Mouse (Mus musculus): Measurements from ENCODE around the gene Fuca1. TPM values are rescaled to one million over a fixed set of nuclear protein-coding genes. Genes with fewer than 3 reads are reported as not detected.
"Not testable (repeated sequence)": the region's sequence is repeated elsewhere in the genome, so short reads cannot be mapped to it uniquely, and the experiment has no call there.

Fuca1 gene
- total and polyA plus RNA-seq, 3 experiments: 25.3 to 34.6 (median 30.4) TPM

GRCm38 (mm10) chr4:135972556-135972906, 52.0 kb downstream of the Fuca1 start, which contains the start of gene Lypla2:
Lypla2 (minus strand) TSS chr4:135972626.
- Histone ChIP-seq H3K9ac (ENCODE audit: low read depth, low read length) (peak within 1 kb of the TSS; percentile 91), H3K36me3 (ENCODE audit: control insufficient read depth, insufficient read depth, low read length) (no peaks in the 10 kb centered on the region), H3K27ac (peak within 1 kb of the TSS; percentile 86), H3K4me3 (peak within 1 kb of the TSS; percentile 96), H3K4me1 (ENCODE audit: control insufficient read depth, insufficient read depth, low read length) (peaks cover 7% of the 10 kb centered on the region), H3K27me3 (ENCODE audit: control insufficient read depth, insufficient read depth, low read length) (no peaks in the 10 kb centered on the region), H3K79me2 (replicated peaks; ENCODE audit: control insufficient read depth, insufficient read depth, low read length) (peaks cover 2% of the 10 kb centered on the region; the same call in 1 of the 2 replicates)
- 1% methylated on average over 19 of the region's 19 CpGs for WGBS
- intact Hi-C loops (cut with DNase I): loop anchor here (10.0 kb wide), 1 partner anchor 182 kb away; no protein-coding TSS in a partner anchor
- DNase-seq: peak; percentile 92
- peak; percentile 74 for TF ChIP-seq POLR2A (IDR thresholded peaks at IDR 0.05; ENCODE audit: insufficient read depth, low read depth, low read length)
- TF ChIP-seq CTCF (IDR thresholded peaks at IDR 0.05): peak; percentile 17
- peak; percentile 76; the same call in 1 of the 2 replicates for TF ChIP-seq EP300 (IDR thresholded peaks at IDR 0.05; ENCODE audit: insufficient read depth, low read depth, low read length)

GRCm38 (mm10) chr4:135972911-135973811, 52.6 kb downstream of the Fuca1 start:
- Histone ChIP-seq H3K27ac (peak overlapping the region; percentile 86), H3K4me3 (peak overlapping the region; percentile 96), H3K4me1 (ENCODE audit: control insufficient read depth, insufficient read depth, low read length) (peaks cover 7% of the 10 kb centered on the region), H3K27me3 (ENCODE audit: control insufficient read depth, insufficient read depth, low read length) (no peaks in the 10 kb centered on the region), H3K36me3 (ENCODE audit: control insufficient read depth, insufficient read depth, low read length) (no peaks in the 10 kb centered on the region), H3K79me2 (replicated peaks; ENCODE audit: control insufficient read depth, insufficient read depth, low read length) (peaks cover 2% of the 10 kb centered on the region; the same call in 1 of the 2 replicates), H3K9ac (ENCODE audit: low read depth, low read length) (peak overlapping the region; percentile 8; the same call in 1 of the 2 replicates)
- intact Hi-C loops (cut with DNase I): loop anchor here (10.0 kb wide), 1 partner anchor 182 kb away; no protein-coding TSS in a partner anchor
- no peak for TF ChIP-seq CTCF (IDR thresholded peaks at IDR 0.05)
- TF ChIP-seq POLR2A (IDR thresholded peaks at IDR 0.05; ENCODE audit: insufficient read depth, low read depth, low read length): no peak
- TF ChIP-seq EP300 (IDR thresholded peaks at IDR 0.05; ENCODE audit: insufficient read depth, low read depth, low read length): no peak
- peak; percentile 18 to 38 for DNase-seq
- 31% methylated on average over 13 of the region's 13 CpGs for WGBS

- intact Hi-C loops (cut with DNase I): loop anchor here (10.0 kb wide), 1 partner anchor 179 kb away; no protein-coding TSS in a partner anchor
- 91% methylated on average over 12 of the region's 12 CpGs for WGBS
- DNase-seq: no peak
- TF ChIP-seq CTCF (IDR thresholded peaks at IDR 0.05) (no peak), EP300 (IDR thresholded peaks at IDR 0.05; ENCODE audit: insufficient read depth, low read depth, low read length) (no peak), POLR2A (IDR thresholded peaks at IDR 0.05; ENCODE audit: insufficient read depth, low read depth, low read length) (no peak)
- H3K27me3 ChIP-seq (ENCODE audit: control insufficient read depth, insufficient read depth, low read length): no peaks in the 10 kb centered on the region
- no peaks in the 10 kb centered on the region for H3K36me3 ChIP-seq (ENCODE audit: control insufficient read depth, insufficient read depth, low read length)
- H3K27ac ChIP-seq: no peak overlapping the region
- no peak overlapping the region for H3K4me3 ChIP-seq
- peaks cover 7% of the 10 kb centered on the region for H3K4me1 ChIP-seq (ENCODE audit: control insufficient read depth, insufficient read depth, low read length)
- peaks cover 2% of the 10 kb centered on the region; the same call in 1 of the 2 replicates for H3K79me2 ChIP-seq (replicated peaks; ENCODE audit: control insufficient read depth, insufficient read depth, low read length)
- no peak overlapping the region for H3K9ac ChIP-seq (ENCODE audit: low read depth, low read length)
Measured at GRCm38 (mm10) chr4:135976146-135976545, 55.6 kb downstream of the Fuca1 start.

GRCm38 (mm10) chr4:135980223-135980622, 59.7 kb downstream of the Fuca1 start:
- H3K27me3 ChIP-seq (ENCODE audit: control insufficient read depth, insufficient read depth, low read length); H3K4me1 ChIP-seq (ENCODE audit: control insufficient read depth, insufficient read depth, low read length); H3K9ac ChIP-seq (ENCODE audit: low read depth, low read length); DNase-seq; intact Hi-C loops (cut with DNase I); H3K79me2 ChIP-seq (replicated peaks; ENCODE audit: control insufficient read depth, insufficient read depth, low read length); H3K36me3 ChIP-seq (ENCODE audit: control insufficient read depth, insufficient read depth, low read length); H3K4me3 ChIP-seq; H3K27ac ChIP-seq: not testable (repeated sequence)
- WGBS: 92% methylated on average over 5 of the region's 5 CpGs

GRCm38 (mm10) chr4:135981524-135982063, 61.1 kb downstream of the Fuca1 start:
- no peaks in the 10 kb centered on the region for H3K36me3 ChIP-seq (ENCODE audit: control insufficient read depth, insufficient read depth, low read length)
- 55% methylated on average over 7 of the region's 7 CpGs for WGBS
- intact Hi-C loops (cut with DNase I): no loop called here

GRCm38 (mm10) chr4:135984556-135984955, 64.0 kb downstream of the Fuca1 start:
- Histone ChIP-seq H3K27ac (no peak overlapping the region), H3K9ac (ENCODE audit: low read depth, low read length) (no peak overlapping the region), H3K36me3 (ENCODE audit: control insufficient read depth, insufficient read depth, low read length) (no peaks in the 10 kb centered on the region), H3K27me3 (ENCODE audit: control insufficient read depth, insufficient read depth, low read length) (no peaks in the 10 kb centered on the region), H3K4me3 (no peak overlapping the region), H3K79me2 (replicated peaks; ENCODE audit: control insufficient read depth, insufficient read depth, low read length) (no peaks in the 10 kb centered on the region), H3K4me1 (ENCODE audit: control insufficient read depth, insufficient read depth, low read length) (peaks cover 4% of the 10 kb centered on the region)
- WGBS: 80% methylated on average over 5 of the region's 5 CpGs
- intact Hi-C loops (cut with DNase I): no loop called here
- no peak for TF ChIP-seq POLR2A (IDR thresholded peaks at IDR 0.05; ENCODE audit: insufficient read depth, low read depth, low read length)
- no peak for TF ChIP-seq EP300 (IDR thresholded peaks at IDR 0.05; ENCODE audit: insufficient read depth, low read depth, low read length)
- TF ChIP-seq CTCF (IDR thresholded peaks at IDR 0.05): no peak
- no peak for DNase-seq

More at GRCm38 (mm10) chr4:135981524-135982063, 61.1 kb downstream of the Fuca1 start:
- Histone ChIP-seq H3K9ac (ENCODE audit: low read depth, low read length) (no peak overlapping the region), H3K79me2 (replicated peaks; ENCODE audit: control insufficient read depth, insufficient read depth, low read length) (no peaks in the 10 kb centered on the region), H3K4me1 (ENCODE audit: control insufficient read depth, insufficient read depth, low read length) (peaks cover 4% of the 10 kb centered on the region), H3K27ac (no peak overlapping the region), H3K4me3 (no peak overlapping the region), H3K27me3 (ENCODE audit: control insufficient read depth, insufficient read depth, low read length) (no peaks in the 10 kb centered on the region)
- TF ChIP-seq CTCF (IDR thresholded peaks at IDR 0.05) (no peak), EP300 (IDR thresholded peaks at IDR 0.05; ENCODE audit: insufficient read depth, low read depth, low read length) (no peak), POLR2A (IDR thresholded peaks at IDR 0.05; ENCODE audit: insufficient read depth, low read depth, low read length) (no peak)
- DNase-seq: no peak
